Mouse (Mus musculus): ENCODE measurements around the gene Chchd5. TPM values are rescaled to one million over a fixed set of nuclear protein-coding genes. Genes with fewer than 3 reads are reported as not detected.

Gene Chchd5
- polyA plus RNA-seq, 1 experiment from 2014 or later = 27.2 TPM

DNA sequence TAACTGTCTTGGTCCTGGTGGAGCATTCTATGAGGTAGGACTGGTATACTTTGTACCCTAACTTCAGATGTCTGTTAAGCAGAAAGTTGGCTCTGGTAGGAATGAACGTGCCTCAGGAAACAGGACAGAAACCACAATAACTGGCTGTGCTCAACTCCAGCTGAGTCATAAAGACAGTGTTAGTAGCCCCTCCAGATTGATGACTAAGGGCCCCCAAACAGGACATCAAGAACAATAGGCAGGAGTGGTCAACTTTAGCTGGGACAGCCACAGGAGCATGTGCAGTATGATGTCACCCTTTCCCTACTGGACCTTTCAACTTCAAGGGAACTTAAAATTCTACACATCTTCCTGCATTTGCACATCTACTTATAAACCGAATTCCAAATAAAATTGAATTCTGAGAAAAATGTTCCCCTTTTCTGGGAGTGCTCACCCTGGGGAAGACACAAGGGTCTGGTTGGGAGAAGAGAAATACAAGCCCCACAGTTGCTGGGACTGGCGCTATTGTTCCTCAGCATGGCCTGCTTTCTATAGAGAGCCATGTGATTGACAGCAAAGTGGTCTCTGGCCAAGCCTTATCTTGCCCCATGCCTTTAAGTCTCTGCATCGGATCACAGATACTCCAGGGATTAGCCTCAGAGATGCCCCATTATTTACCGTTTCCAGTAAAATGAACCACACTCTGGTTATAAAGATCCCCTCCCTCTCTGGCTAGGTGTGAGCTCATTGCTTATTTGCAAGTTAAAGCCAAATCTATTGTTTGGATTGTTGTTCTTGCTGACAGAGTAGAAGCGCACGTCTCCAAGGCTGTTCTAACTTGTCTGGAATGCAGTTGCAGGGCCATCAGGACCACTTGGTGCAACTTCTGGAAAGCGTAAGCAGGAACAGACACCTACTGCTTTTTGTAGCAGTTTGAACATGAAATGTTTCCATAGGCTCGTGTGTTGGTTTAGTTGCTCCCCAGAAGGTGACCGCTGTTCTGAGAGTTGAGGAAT is 37.3 kb downstream of the Chchd5 start:
- Histone ChIP-seq H3K27ac (no peak overlapping the region), H3K9me3 (replicated peaks) (no peaks in the 10 kb centered on the region), H3K4me2 (no peak overlapping the region), H3K4me3 (no peak overlapping the region), H3K9ac (no peak overlapping the region), H3K4me1 (peaks cover 6% of the 10 kb centered on the region; the same call in 1 of the 2 replicates), H3K27me3 (no peaks in the 10 kb centered on the region), H3K36me3 (ENCODE audit: poor library complexity, severe bottlenecking) (no peaks in the 10 kb centered on the region)
- WGBS = 62% methylated on average over 10 of the region's 10 CpGs
- no peak for ATAC-seq

DNA sequence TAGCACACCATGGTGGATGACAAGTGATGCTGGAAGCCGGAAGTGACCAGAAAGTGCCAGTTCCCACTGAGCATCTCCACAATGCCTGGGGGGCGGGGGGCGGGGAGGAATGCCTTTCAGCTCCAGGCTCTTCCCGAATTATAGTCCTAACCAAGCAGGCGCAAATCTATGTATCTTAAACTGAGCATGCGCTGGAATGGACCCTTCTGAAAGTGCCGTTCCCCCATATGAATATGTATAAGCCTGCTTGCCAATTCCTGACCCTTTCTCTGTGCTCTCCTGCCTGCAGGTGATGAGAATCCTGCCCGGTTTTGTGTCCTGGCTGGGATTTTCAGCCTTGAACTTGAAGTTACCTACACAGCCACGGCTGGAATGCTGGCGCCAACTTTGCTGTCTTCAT is 43.9 kb downstream of the Chchd5 start:
- Histone ChIP-seq H3K4me1 (no peaks in the 10 kb centered on the region), H3K27ac (no peak overlapping the region), H3K9ac (no peak overlapping the region), H3K27me3 (no peaks in the 10 kb centered on the region), H3K4me2 (no peak overlapping the region), H3K9me3 (replicated peaks) (no peaks in the 10 kb centered on the region), H3K36me3 (ENCODE audit: poor library complexity, severe bottlenecking) (no peaks in the 10 kb centered on the region), H3K4me3 (no peak overlapping the region)
- WGBS = 55% methylated on average over 10 of the region's 10 CpGs
- no peak for ATAC-seq

DNA sequence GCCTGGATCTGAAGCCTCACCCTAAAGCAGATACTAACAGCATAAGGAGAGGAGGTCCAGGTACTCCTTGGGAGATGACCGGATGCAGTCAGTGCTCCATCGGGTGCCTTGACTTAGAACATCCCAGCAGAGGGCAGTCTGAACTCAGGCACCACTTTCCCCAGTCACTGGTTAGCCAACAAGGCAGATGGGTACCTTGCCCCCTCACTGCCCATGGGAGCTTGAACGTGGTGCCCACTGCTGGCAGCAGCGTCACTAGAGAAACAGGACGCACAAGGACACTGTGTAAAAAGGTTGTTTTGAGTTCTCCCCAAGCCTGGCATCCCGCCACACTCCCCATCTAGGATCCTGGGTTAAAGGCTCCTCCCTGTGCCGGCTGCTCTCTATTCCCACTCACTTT is 45.0 kb downstream of the Chchd5 start:
- Histone ChIP-seq H3K27me3 (no peaks in the 10 kb centered on the region), H3K27ac (no peak overlapping the region), H3K36me3 (ENCODE audit: poor library complexity, severe bottlenecking) (no peaks in the 10 kb centered on the region), H3K9ac (no peak overlapping the region), H3K9me3 (replicated peaks) (no peaks in the 10 kb centered on the region), H3K4me2 (no peak overlapping the region), H3K4me3 (no peak overlapping the region), H3K4me1 (no peaks in the 10 kb centered on the region)
- 44% methylated on average over 7 of the region's 7 CpGs for WGBS
- ATAC-seq = no peak

DNA sequence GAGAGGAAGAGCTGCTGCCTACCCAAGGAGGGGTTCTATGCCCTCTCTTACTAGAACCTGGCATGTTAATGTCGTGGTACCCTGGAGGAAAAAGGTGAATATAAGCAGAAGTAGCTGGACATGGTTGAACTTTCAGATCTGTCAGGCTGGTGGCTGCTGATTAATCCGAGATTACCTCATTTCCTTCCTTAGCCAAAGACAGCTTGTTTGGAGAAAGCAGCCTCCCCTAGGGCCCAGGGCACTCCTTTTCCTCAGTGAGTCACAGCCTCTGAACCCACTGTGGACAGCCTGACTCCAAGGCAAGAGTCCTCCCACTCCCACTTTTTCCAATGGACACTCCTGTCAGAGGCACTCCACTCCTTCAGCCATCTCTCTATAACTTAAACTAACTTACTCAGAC is 46.1 kb downstream of the Chchd5 start:
- no peak overlapping the region for H3K27ac ChIP-seq
- no peaks in the 10 kb centered on the region for H3K27me3 ChIP-seq
- no peak for ATAC-seq
- no peak overlapping the region for H3K4me3 ChIP-seq
- no peaks in the 10 kb centered on the region for H3K9me3 ChIP-seq (replicated peaks)
- no peaks in the 10 kb centered on the region for H3K36me3 ChIP-seq (ENCODE audit: poor library complexity, severe bottlenecking)
- H3K9ac ChIP-seq = no peak overlapping the region
- 81% methylated on average over 2 of the region's 2 CpGs for WGBS
- H3K4me2 ChIP-seq = no peak overlapping the region
- no peaks in the 10 kb centered on the region for H3K4me1 ChIP-seq

DNA sequence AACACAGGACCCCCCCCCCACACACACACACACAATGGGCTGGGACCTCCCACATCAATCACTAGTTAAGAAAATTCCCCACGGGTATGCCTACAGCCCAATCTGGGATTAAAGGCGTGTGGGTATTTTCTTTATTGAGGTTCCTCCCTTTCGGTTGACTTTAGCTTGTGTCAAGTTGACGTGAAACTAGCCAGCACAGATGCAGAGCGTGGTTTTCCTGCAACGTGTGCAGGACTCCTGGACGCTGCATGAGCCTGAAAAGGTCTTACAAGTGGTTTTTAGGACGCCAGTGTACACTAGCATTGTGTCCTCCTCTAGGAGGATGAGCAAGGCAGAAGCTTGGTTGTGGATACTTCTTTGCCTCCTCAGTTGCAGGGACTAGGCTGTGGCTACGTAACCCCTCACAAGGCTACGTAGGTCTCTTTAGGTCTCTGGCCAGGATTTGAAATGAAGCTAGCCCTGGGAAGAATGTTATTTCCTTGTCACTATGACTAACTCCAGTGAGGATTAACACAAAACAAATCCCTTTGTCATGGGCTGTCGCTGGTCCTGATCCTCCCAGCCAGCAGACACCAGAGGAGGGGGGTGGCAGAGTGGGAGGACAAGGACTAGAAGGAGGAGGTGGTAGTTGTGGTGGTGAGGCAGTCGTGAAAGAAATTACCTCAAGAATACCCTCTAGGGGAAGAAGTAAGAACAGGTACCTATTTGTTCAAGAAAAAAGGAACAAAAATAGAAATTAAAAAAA is 47.3 kb downstream of the Chchd5 start:
- H3K9me3 ChIP-seq (replicated peaks) = no peaks in the 10 kb centered on the region
- H3K4me3 ChIP-seq = no peak overlapping the region
- H3K27ac ChIP-seq = no peak overlapping the region
- no peak overlapping the region for H3K4me2 ChIP-seq
- no peak overlapping the region for H3K9ac ChIP-seq
- H3K27me3 ChIP-seq = no peaks in the 10 kb centered on the region
- no peaks in the 10 kb centered on the region for H3K36me3 ChIP-seq (ENCODE audit: poor library complexity, severe bottlenecking)
- ATAC-seq = no peak
- 69% methylated on average over 12 of the region's 12 CpGs for WGBS
- H3K4me1 ChIP-seq = no peaks in the 10 kb centered on the region

DNA sequence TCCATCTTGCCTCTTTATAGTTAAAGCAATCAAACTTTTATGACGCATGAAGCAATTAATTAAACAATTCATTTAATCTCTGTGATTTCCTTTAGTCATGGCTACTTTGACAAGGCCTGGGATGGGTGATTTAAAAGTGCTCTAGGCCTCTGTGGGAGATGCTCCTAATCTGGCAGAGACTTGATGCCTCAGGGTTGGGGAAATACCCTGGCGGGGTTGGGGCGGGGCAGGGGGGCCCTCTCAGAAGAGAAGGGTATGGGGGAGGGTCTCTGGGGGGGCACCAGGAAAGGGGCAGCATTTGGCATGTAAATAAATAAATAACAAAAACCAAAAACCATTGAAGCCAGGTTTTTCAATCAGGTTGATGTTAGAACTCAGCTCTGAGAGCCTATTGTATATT is 48.2 kb downstream of the Chchd5 start:
- WGBS = 70% methylated on average over 3 of the region's 3 CpGs
- ATAC-seq = no peak

DNA sequence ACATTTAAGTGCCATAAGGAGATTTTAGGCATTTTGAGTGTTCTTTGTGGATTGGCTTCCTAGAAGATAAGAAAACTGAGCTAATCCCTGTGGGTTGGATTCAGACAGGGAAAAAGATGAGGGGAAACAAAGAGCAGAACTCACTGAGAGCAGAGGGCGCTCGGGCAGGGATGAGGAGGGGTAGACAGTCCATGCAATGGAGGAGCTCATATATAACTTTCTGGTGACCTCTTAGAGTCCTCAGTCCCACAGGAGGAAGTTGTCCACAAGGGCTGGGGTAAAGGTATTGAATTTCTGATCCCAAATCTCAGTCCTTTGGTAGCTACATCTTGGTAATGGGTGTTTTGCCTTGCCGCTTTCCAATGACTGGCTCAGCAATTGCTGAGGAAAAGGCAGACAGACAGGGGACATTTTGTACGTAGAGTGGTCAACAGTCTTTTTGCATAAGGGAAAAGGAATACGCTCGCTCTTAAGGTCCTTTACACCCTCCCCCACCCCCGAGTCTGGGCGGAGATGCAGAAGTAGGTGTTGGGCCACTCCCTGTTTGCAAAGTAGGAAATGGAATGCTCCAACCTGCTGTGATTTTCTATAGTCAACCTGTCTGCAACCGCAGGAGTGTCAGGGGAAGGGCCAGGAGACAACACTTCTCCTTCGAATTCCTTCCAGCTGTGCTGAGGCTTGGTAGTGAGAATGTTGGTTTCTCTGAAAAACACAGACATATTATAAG is 48.8 kb downstream of the Chchd5 start:
- H3K9ac ChIP-seq = no peak overlapping the region
- no peak overlapping the region for H3K27ac ChIP-seq
- no peak overlapping the region for H3K4me2 ChIP-seq
- H3K4me1 ChIP-seq = no peaks in the 10 kb centered on the region
- no peaks in the 10 kb centered on the region for H3K36me3 ChIP-seq (ENCODE audit: poor library complexity, severe bottlenecking)
- no peak for ATAC-seq
- H3K9me3 ChIP-seq (replicated peaks) = no peaks in the 10 kb centered on the region
- H3K4me3 ChIP-seq = no peak overlapping the region
- H3K27me3 ChIP-seq = no peaks in the 10 kb centered on the region
- WGBS = 56% methylated on average over 10 of the region's 10 CpGs

More for the DNA sequence above, 48.2 kb downstream of the Chchd5 start:
- Histone ChIP-seq H3K27ac (no peak overlapping the region), H3K9ac (no peak overlapping the region), H3K4me1 (no peaks in the 10 kb centered on the region), H3K9me3 (replicated peaks) (no peaks in the 10 kb centered on the region), H3K4me3 (no peak overlapping the region), H3K36me3 (ENCODE audit: poor library complexity, severe bottlenecking) (no peaks in the 10 kb centered on the region), H3K27me3 (no peaks in the 10 kb centered on the region), H3K4me2 (no peak overlapping the region)

DNA sequence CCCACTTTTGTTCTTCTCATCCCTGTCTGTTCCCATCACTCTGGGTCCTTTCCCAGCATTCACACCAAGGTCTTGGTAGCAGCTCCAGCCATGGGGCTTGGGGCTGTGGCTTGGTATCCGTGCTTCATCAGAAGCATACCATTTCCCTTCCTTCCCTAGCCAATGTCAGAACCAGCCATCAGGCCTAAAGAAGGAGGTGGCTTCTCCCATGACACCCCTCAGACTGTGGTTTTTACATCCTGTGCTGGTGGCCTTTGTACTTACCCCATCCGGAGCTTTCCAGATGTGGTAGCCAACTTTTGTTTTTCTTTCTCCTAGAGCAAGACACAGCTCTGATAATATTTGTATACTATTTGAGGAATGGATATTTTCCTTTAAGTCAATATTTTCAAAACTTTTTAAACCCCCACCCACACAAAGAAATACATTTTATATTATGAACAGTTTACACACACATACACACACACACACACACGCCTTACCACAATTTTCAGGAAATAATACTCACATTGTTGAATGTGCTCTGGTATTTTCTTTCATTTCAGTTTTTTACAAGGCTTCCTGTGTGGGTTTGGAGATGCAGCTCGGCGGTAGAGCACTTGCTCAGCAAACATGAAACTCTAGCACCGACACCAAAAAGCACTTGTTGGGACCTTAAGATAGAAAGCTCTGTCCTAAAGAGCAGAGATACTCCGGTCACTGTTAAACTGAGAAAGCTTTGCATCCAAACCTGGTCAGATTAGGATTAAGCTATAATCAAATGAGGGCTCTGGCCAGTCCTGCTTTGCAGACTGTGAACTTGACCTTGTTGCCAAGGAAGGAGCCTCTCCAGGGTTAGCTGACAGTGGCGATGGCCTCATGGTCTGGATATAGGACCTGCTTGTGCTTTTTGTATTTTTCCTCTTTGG is 50.7 kb downstream of the Chchd5 start:
- no peaks in the 10 kb centered on the region for H3K36me3 ChIP-seq (ENCODE audit: poor library complexity, severe bottlenecking)
- no peak overlapping the region for H3K4me2 ChIP-seq
- no peaks in the 10 kb centered on the region for H3K27me3 ChIP-seq
- no peak for ATAC-seq
- H3K4me1 ChIP-seq = no peaks in the 10 kb centered on the region
- WGBS = 88% methylated on average over 8 of the region's 8 CpGs
- no peaks in the 10 kb centered on the region for H3K9me3 ChIP-seq (replicated peaks)
- no peak overlapping the region for H3K4me3 ChIP-seq
- no peak overlapping the region for H3K27ac ChIP-seq
- no peak overlapping the region for H3K9ac ChIP-seq

DNA sequence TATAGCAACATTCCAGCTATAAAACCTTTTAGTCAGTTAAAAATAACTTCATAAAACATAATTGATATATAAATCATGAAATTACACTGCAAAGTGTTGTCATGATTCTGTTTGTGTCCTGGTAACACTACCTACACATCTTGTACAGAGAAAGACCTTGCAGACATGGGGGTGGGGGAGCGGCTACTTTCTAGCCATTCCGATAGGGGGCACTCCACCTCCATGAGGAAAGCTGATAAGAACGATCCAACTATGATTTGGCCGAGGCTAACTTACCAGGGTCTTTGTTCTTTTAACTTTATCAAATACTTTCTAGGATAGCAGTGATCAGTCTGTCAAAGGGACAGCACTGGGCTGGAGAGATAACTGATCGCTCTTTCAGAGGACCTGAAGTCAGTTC is 52.0 kb downstream of the Chchd5 start:
- Histone ChIP-seq H3K4me3 (no peak overlapping the region), H3K27ac (no peak overlapping the region), H3K36me3 (ENCODE audit: poor library complexity, severe bottlenecking) (no peaks in the 10 kb centered on the region), H3K9ac (no peak overlapping the region), H3K4me1 (no peaks in the 10 kb centered on the region), H3K4me2 (no peak overlapping the region), H3K9me3 (replicated peaks) (no peaks in the 10 kb centered on the region), H3K27me3 (no peaks in the 10 kb centered on the region)
- WGBS = 92% methylated on average over 5 of the region's 5 CpGs
- ATAC-seq = no peak

DNA sequence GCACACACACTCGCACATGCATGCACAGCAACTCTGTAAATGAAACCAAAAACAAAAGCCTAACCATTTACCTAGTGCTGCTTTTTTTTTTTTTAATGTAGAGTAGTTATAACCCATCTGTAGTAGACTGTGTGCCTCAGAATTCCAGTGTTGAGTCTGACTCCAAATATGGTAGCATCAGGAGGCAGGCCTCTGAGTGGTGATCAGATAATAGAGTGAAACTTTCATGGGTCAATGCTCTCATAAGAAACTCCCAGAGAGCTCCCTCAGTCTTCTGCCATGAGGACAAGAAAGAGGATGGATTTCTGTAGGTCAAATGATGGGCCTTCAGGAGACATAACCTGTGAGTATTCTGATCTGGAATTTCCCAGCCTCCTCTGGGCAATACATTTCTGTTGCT is 52.9 kb downstream of the Chchd5 start:
- no peak for ATAC-seq
- H3K36me3 ChIP-seq (ENCODE audit: poor library complexity, severe bottlenecking) = no peaks in the 10 kb centered on the region
- WGBS = 92% methylated on average over 1 of the region's 1 CpGs

DNA sequence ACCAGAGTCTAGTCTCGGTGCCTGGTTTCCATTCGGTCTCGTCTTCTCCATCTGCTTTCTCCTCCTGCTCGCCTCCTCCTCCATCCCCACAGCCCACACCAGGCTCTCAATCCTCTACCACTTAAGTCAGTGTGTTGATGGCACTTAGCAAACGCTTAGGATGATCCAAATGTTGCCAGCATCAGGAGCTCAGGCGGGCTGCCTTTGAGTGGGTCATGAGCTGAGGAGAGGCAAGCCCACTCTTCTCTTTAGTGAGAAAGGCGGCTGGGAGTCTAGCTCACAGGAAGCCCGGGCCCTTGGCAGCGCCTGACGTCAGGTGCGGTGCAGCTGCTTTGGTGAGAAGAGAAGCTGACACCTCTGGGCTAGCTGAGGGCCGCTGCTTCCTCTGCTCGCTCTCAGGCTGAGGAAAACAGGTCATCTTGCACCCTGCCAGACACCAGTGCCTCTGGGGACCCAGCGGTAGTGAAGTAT is 54.1 kb downstream of the Chchd5 start:
- H3K9ac ChIP-seq = no peak overlapping the region
- no peaks in the 10 kb centered on the region for H3K9me3 ChIP-seq (replicated peaks)
- H3K4me3 ChIP-seq = no peak overlapping the region
- no peaks in the 10 kb centered on the region for H3K36me3 ChIP-seq (ENCODE audit: poor library complexity, severe bottlenecking)
- WGBS = 85% methylated on average over 14 of the region's 14 CpGs
- H3K4me1 ChIP-seq = no peaks in the 10 kb centered on the region
- H3K4me2 ChIP-seq = no peak overlapping the region
- no peak overlapping the region for H3K27ac ChIP-seq
- H3K27me3 ChIP-seq = no peaks in the 10 kb centered on the region
- no peak for ATAC-seq

More for the DNA sequence above, 52.9 kb downstream of the Chchd5 start:
- Histone ChIP-seq H3K4me1 (no peaks in the 10 kb centered on the region), H3K27me3 (no peaks in the 10 kb centered on the region), H3K9me3 (replicated peaks) (no peaks in the 10 kb centered on the region), H3K4me3 (no peak overlapping the region), H3K27ac (no peak overlapping the region), H3K9ac (no peak overlapping the region), H3K4me2 (no peak overlapping the region)
